Mouse (Mus musculus) midbrain, embryonic 16.5 days (tissue): Measurements from ENCODE around the gene Dpf1. TPM values are rescaled to one million over a fixed set of nuclear protein-coding genes. Genes with fewer than 3 reads are reported as not detected.

Experiments used
- ATAC-seq: fragments of 200-750 bp; cut with Nextera tagmentation; 2 replicates; pipeline ENCODE4 v1.8.0; 2017; ENCODE audit warnings: moderate TSS enrichment
- H3K27ac ChIP-seq: fragments of 300-500 bp; sonication (generic); 2 replicates; pipeline ENCODE4 v1.5.1; 2014; ENCODE audit warnings: mild to moderate bottlenecking, low read length, mixed read lengths
- H3K27me3 ChIP-seq: fragments of 300-500 bp; sonication (generic); 2 replicates; pipeline ENCODE4 v1.6.1; 2014; ENCODE audit warnings: low read depth, low read length, mixed read lengths; ENCODE audit not compliant: control insufficient read depth, insufficient read depth
- H3K36me3 ChIP-seq: fragments of 300-500 bp; sonication (generic); 2 replicates; pipeline ENCODE4 v1.6.1; 2014; ENCODE audit warnings: mild to moderate bottlenecking, low read length, moderate library complexity, mixed read lengths; ENCODE audit not compliant: control insufficient read depth, insufficient read depth
- H3K4me1 ChIP-seq: fragments of 300-500 bp; sonication (generic); 2 replicates; pipeline ENCODE4 v1.6.1; 2014; ENCODE audit warnings: mild to moderate bottlenecking, low read length, mixed read lengths; ENCODE audit not compliant: control insufficient read depth, insufficient read depth
- H3K4me2 ChIP-seq: fragments of 300-500 bp; sonication (generic); 2 replicates; pipeline ENCODE4 v1.6.1; 2014; ENCODE audit warnings: mild to moderate bottlenecking, low read length, mixed read lengths
- H3K4me3 ChIP-seq: fragments of 300-500 bp; sonication (generic); 2 replicates; pipeline ENCODE4 v1.5.1; 2014; ENCODE audit warnings: low read depth, mild to moderate bottlenecking, low read length, moderate library complexity, mixed read lengths
- H3K9ac ChIP-seq: fragments of 300-500 bp; sonication (generic); 2 replicates; pipeline ENCODE4 v1.6.1; 2014; ENCODE audit warnings: low read depth, low read length, mixed read lengths
- H3K9me3 ChIP-seq: fragments of 300-500 bp; sonication (generic); replicated peaks from 2 replicates; pipeline ENCODE4 v1.6.1; 2014; ENCODE audit warnings: mild to moderate bottlenecking, low read length, mixed read lengths; ENCODE audit not compliant: control insufficient read depth, poor library complexity, severe bottlenecking
- WGBS: fragments of 180-500 bp; shearing (Covaris S2); extraction: QIAGEN DNeasy Blood & Tissue Kit; methylation state at CpG from one replicate; pipeline ENCODE4 v1.1.7; 2014; 5-methylcytosine and 5-hydroxymethylcytosine counted together
- polyA plus RNA-seq: library from polyadenylated mRNA; unstranded; fragments of >200 nt; fragmentation: Nextera tagmentation; extraction: Ambion mirVana; gene quantifications from 2 replicates; pipeline ENCODE4 v1.2.1, GENCODE M21; 2015

Gene Dpf1
- polyA plus RNA-seq, 1 experiment from 2014 or later: 223 TPM

DNA sequence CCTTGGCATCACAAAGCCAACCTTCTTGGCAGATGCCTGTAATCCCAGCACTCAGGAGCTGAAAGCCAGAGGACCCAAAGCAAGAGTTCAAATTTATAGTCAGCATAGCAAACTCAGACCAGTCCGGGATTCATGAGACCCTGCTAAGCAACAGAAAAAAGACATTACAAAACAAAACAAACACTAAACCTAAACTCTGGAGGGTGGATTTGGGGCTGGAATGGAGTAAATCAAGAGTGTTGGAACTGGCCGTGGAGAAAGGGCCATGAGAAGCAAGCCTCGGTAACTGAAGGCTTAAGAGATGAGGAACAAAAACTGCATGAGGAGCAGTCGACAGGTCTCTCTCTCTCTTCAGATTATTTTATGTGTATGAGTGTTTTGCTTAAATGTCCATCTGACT lies 19.9 kb upstream of the Dpf1 start:
- peaks cover 14% of the 10 kb centered on the region for H3K4me1 ChIP-seq
- no peak overlapping the region for H3K9ac ChIP-seq
- H3K4me3 ChIP-seq: no peak overlapping the region
- peaks cover 9% of the 10 kb centered on the region for H3K27me3 ChIP-seq
- no peak overlapping the region for H3K4me2 ChIP-seq
- no peaks in the 10 kb centered on the region for H3K9me3 ChIP-seq
- no peak for ATAC-seq
- 87% methylated on average over 4 of the region's 4 CpGs for WGBS
- H3K36me3 ChIP-seq: no peaks in the 10 kb centered on the region
- no peak overlapping the region for H3K27ac ChIP-seq

DNA sequence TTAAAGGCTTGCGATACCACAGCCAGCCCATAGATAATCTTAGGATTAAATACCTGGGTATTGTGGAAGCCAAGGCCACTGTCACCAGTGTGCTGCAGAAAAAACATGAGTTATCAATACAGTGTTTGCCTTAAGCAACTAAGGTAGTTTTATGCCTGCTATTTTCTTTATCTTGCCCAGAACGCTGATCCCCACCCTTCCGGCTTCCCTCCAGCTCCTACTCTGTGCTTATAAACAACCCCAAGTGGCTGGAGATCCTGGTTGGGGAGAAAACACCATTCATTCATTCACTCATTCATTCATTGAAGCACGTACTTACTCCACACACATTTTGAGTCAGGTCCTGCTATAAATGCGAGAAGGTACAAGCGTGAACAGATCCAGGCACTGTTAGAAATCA lies 19.2 kb upstream of the Dpf1 start:
- Histone ChIP-seq H3K4me2 (no peak overlapping the region), H3K27ac (no peak overlapping the region), H3K9ac (no peak overlapping the region), H3K4me3 (no peak overlapping the region), H3K36me3 (no peaks in the 10 kb centered on the region), H3K27me3 (peaks cover 9% of the 10 kb centered on the region), H3K4me1 (peaks cover 19% of the 10 kb centered on the region), H3K9me3 (no peaks in the 10 kb centered on the region)
- no peak for ATAC-seq
- WGBS: 90% methylated on average over 6 of the region's 6 CpGs

DNA sequence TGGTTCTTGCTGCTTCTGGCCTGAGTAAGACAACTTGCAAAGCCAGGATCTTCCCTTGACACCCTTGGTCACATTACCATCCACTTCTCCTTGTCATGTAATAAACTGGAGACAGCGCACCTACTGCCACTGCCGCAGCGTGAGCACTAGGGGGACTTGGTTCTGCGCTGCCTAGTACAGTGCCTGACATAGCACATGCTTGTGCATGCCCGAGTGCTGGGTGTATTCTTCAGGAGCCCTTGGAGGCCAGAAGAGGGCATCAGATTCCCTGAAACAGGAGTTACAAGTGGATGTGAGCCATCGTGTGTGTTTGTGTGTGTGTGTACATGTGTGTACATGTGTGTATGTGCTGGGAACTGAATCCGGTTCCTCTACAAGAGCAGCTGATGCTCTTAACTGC lies 16.3 kb upstream of the Dpf1 start:
- Histone ChIP-seq H3K36me3 (no peaks in the 10 kb centered on the region), H3K9ac (no peak overlapping the region), H3K27ac (no peak overlapping the region), H3K4me2 (no peak overlapping the region), H3K27me3 (peaks cover 4% of the 10 kb centered on the region), H3K4me1 (peaks cover 9% of the 10 kb centered on the region), H3K4me3 (no peak overlapping the region), H3K9me3 (no peaks in the 10 kb centered on the region)
- ATAC-seq: no peak
- WGBS: 87% methylated on average over 7 of the region's 7 CpGs

DNA sequence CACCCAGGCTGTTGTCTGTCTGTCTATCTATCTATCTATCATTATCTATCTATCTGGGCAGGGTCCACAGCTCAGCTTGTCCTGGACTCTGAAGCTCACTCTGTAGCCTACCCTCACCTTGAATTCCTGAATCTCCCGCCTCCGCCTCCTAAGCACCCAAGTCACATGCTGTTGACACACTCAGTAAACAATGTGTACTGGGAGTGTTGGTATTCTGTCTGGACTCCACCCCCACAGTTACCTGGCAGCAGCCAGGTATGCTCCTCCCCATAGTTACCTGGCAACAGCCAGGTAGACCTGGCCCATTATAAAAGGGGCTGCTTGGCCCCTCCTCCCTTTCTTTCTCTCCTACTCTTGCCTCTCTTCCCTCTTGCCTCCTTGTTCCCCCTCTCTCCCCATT lies 15.7 kb upstream of the Dpf1 start:
- no peak overlapping the region for H3K4me2 ChIP-seq
- WGBS: 88% methylated on average over 2 of the region's 2 CpGs
- no peak for ATAC-seq
- no peak overlapping the region for H3K4me3 ChIP-seq
- H3K9ac ChIP-seq: no peak overlapping the region
- peaks cover 9% of the 10 kb centered on the region for H3K4me1 ChIP-seq
- H3K27ac ChIP-seq: no peak overlapping the region
- no peaks in the 10 kb centered on the region for H3K27me3 ChIP-seq
- no peaks in the 10 kb centered on the region for H3K9me3 ChIP-seq
- no peaks in the 10 kb centered on the region for H3K36me3 ChIP-seq

DNA sequence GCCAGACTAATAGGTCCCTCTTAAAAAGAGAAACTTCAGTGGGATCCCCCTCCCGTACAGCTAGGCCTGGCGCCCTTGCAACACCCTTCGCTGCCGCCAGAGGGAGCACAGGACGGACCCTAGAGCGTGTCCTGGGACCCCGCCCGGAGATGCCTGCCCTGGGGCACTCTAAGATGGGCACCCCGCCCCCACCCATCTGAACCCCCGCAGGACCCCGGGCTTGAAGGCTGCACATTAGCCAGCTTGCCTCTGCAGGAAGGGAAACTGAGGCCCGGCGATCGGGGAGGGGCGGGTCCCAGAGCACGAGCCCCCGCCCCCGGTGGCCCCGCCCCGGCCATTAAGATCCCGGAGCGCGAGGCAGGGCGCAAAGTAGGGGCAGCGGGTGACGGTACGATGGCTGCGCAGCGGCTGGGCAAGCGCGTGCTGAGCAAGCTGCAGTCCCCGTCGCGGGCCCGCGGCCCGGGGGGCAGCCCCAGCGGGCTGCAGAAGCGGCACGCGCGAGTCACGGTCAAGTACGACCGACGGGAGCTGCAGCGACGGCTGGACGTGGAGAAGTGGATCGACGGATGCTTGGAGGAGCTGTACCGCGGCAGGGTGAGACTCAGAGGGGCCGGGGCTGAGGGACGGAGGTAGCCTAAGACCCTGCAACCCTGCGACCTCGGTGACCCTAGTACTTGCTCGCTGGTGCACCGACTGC lies 14.7 kb upstream of the Dpf1 start, which contains the start of gene Ppp1r14a:
Ppp1r14a (plus strand) TSS at position 367 of the 697 bp plus-strand sequence.
- no peak for ATAC-seq
- Histone ChIP-seq H3K4me1 (peaks cover 9% of the 10 kb centered on the region), H3K9ac (peak within 1 kb of the TSS; percentile 71), H3K9me3 (no peaks in the 10 kb centered on the region), H3K27ac (no peak within 1 kb of the TSS), H3K4me2 (peak within 1 kb of the TSS; percentile 91), H3K36me3 (no peaks in the 10 kb centered on the region), H3K27me3 (no peaks in the 10 kb centered on the region), H3K4me3 (peak within 1 kb of the TSS; percentile 46)
- 1% methylated on average over 57 of the region's 59 CpGs for WGBS

DNA sequence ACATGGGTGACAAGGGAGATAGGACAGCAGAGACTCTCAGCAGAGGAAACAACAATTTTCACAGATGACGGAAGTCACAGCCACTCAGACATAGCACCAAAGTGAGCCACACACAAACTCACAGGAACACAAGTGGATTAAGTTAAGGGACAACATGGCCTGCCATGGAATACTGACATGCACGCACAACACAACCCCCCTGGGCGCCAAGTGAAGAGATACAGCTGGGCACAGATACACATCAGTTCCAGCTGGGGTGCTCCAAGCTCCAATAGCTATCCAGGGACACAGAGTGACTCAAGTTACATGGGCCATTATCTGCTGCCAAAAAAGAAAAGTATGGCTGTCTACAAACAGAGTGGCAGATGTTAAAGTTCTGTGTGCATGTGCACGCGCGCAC lies 13.9 kb upstream of the Dpf1 start:
- Histone ChIP-seq H3K4me2 (peak overlapping the region; percentile 91), H3K36me3 (no peaks in the 10 kb centered on the region), H3K27ac (no peak overlapping the region), H3K9me3 (no peaks in the 10 kb centered on the region), H3K4me3 (no peak overlapping the region), H3K27me3 (no peaks in the 10 kb centered on the region), H3K4me1 (peaks cover 9% of the 10 kb centered on the region), H3K9ac (no peak overlapping the region)
- ATAC-seq: no peak
- WGBS: 84% methylated on average over 6 of the region's 6 CpGs

DNA sequence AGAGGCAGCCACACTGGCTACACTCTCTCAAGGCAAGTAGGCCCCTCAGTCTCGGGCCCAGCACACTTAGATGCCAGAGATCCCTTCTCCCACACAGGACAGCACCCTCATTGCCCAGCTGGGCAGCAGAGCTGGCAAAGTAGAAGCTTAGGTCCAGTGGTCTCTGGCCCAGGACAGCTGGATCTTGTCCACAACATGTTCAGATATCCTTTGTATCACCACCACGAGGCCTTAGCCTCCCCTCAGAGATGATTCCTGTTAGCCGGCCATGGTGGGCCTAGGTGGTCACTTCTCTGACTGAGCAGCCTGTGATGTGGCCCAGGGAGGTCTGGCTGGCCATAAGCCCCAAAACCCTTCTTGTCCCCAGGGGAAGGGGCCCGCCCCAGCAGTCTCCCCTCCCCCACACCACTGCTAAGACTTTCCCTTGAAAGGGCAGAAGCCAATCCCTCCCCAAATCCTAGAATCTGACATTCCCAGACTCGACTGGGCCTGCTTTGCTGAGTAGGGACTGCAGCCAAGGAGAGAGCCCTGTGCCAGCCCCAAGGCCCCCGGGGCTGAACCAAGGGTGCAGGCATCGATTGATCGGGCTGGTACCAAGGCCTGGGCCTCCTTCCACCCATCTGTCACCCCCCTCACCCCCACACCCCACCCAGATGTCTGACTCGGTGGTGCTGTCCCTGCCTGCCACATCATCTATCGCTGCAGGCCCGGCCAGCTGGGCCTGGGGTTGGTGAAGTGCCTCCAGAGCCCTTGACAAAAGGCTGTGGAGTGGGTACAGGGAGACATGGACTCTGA lies 12.9 kb upstream of the Dpf1 start:
- H3K27ac ChIP-seq: no peak overlapping the region
- H3K27me3 ChIP-seq: no peaks in the 10 kb centered on the region
- no peaks in the 10 kb centered on the region for H3K36me3 ChIP-seq
- H3K4me2 ChIP-seq: no peak overlapping the region
- peak overlapping the region; percentile 14; the same call in 1 of the 2 replicates for H3K9ac ChIP-seq
- no peak for ATAC-seq
- H3K9me3 ChIP-seq: no peaks in the 10 kb centered on the region
- 35% methylated on average over 11 of the region's 11 CpGs for WGBS
- H3K4me1 ChIP-seq: peaks cover 9% of the 10 kb centered on the region
- no peak overlapping the region for H3K4me3 ChIP-seq

DNA sequence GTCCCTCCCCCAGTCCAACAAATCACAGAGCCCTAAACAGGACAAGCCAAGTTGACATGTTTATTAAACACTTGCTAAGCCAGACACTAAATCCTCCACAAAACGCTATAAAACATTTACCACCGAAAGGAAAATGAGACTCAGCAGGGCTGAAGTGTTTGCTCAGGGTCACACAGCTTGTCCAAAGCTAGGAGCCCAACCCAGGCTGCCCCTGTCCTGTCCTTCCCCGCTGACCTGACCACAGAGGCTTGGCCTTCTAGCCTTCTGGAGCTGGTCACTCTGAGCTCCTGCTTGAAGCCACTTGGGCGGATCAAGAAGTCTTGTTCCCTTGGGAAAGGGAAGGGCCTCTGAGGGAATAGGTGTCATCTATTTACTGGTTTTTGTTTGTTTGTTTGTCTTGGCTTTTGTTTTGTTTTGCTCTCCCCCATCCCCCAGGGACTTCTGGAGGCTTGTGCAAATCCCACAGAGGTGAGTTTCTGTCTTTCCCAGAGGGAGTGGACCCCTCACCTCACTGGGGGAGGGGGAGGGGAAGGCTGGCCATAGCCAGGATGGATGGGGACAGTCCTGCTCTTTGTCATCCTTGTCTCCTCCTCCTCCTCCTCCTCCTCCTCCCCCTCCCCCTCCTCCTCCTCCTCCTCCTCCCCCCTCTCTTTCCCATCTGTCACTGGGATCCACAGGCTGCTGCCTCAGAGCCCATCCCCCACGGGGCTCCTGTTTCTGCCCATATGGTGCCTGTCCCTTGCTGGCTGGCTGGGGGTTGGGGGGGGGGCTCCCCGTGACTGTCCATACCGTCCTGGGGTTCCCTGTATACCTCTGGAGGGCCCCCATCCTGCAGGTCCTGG lies 11.9 kb upstream of the Dpf1 start:
- H3K27me3 ChIP-seq: no peaks in the 10 kb centered on the region
- H3K4me1 ChIP-seq: peaks cover 9% of the 10 kb centered on the region
- H3K4me3 ChIP-seq: no peak overlapping the region
- H3K9me3 ChIP-seq: no peaks in the 10 kb centered on the region
- H3K4me2 ChIP-seq: no peak overlapping the region
- WGBS: 21% methylated on average over 6 of the region's 7 CpGs
- no peaks in the 10 kb centered on the region for H3K36me3 ChIP-seq
- no peak overlapping the region for H3K27ac ChIP-seq
- no peak for ATAC-seq
- no peak overlapping the region for H3K9ac ChIP-seq
